Mouse (Mus musculus) layer of hippocampus, adult 9-10 months (tissue): ENCODE measurements around the gene Gm45623.

Source experiments
- DNase-seq: peaks from one replicate; pipeline ENCODE4 v3.0.0; 2022; ENCODE audit warnings: low spot score

Gm45623 gene

DNA sequence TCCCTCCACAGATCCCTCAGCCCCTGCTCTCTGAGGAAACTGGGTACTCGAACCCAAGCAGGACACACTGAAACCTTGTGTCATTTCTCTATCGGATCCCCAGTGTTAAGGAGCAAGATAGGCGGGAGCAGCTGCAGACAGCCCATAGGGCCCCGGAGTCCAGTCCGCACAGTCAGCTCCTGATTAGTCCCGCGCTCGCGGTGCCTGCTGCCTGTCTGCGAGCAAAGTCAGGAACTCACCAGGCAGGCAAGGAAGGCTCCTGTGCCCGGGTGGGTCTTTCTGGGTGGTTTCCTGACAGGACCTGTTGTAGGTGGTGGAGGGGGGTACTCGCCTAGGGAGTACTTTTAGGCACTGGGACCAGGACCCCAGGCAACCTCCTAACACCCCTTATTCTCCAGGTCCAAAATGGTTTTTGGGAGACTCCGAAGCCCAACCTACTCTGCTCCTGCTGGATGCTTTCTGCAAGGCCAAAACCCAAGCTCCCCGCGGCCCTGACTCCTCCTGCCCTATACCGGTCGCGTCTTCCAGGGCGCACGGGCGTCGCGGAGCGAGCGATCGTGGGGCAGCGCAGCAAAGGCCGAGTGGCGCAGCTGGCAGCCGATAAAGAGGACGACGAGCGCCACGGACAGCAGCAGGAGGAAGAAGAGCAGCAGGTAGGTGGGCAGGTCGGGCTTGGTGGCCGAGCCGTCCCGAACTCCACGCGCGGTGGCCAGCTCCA, 994 bp downstream of the Gm45623 start:
- no peak for DNase-seq

DNA sequence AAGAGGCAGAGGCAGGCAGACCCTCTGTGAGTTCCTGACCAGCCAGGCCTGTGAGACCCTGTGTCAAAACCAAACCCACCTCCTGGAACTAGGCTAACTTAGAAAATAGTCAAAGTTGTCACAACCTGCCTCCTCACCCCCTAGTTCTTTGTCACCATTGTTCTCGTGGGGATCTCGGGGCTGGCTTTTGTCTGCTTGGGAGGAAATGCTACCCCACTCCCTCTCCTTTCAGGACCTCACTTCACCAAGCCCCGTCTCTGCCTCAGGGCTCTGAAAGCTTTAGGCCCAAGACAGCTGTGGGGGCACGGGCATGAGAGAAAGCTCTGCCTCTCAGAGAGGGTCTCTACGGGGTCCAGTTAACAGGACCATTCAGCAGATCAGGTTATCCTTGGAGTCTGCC, 1.9 kb downstream of the Gm45623 start:
- DNase-seq: no peak

- DNase-seq: no peak
Observed at GRCm38 (mm10) chr13:56749377-56749776, 4.2 kb downstream of the Gm45623 start.

GRCm38 (mm10) chr13:56747554-56747953, 6.1 kb downstream of the Gm45623 start:
- no peak for DNase-seq

- no peak for DNase-seq
Observed at GRCm38 (mm10) chr13:56746739-56747532, 6.7 kb downstream of the Gm45623 start.

- no peak for DNase-seq
Observed at GRCm38 (mm10) chr13:56742325-56742901, 11.2 kb downstream of the Gm45623 start.

DNA sequence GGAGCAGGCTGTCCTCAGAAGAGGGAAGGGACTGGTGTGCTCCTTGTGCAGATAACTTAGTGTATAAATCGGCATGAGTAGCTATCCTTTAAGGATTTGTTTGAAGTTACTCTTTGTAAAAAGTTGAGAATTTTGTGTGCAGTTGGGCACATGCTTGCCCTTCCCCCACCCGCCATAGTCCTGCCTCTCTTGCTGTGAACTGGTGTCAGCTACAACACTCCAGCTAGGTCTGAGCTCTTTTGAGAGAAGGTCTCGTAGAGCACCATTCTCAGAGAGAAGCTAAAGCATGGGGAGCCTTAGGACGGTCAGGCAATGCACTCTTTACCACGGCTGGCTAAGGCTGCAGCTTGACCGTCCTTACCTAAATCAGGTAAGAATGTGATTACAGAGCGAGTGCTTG, 11.9 kb downstream of the Gm45623 start:
- DNase-seq: no peak

GRCm38 (mm10) chr13:56740496-56740895, 13.1 kb downstream of the Gm45623 start:
- no peak for DNase-seq

- no peak for DNase-seq
Observed at GRCm38 (mm10) chr13:56739556-56739955, 14.1 kb downstream of the Gm45623 start.

GRCm38 (mm10) chr13:56735212-56735875, 18.3 kb downstream of the Gm45623 start:
- DNase-seq: peak; percentile 32

GRCm38 (mm10) chr13:56734617-56735016, 19.0 kb downstream of the Gm45623 start:
- no peak for DNase-seq

DNA sequence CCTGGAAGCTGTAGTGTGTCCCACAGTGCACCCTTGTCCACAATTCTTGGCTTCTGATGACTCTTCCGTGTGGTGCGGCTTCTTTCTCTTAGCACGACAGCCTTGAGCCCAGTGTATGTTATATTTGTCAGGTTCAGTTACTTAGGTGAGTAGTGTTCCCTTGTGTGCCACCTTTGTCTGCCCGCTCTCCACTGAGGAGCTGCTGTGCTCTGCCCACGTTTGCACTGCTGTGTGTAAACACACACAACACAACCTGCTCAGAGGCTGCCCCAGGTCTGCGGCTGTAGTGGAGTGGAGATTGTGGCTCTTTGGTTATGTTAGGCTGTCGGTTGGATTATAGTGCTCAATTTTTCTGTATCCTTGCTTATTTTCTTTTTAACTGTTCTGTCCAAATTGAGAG, 24.6 kb downstream of the Gm45623 start:
- DNase-seq: no peak

DNA sequence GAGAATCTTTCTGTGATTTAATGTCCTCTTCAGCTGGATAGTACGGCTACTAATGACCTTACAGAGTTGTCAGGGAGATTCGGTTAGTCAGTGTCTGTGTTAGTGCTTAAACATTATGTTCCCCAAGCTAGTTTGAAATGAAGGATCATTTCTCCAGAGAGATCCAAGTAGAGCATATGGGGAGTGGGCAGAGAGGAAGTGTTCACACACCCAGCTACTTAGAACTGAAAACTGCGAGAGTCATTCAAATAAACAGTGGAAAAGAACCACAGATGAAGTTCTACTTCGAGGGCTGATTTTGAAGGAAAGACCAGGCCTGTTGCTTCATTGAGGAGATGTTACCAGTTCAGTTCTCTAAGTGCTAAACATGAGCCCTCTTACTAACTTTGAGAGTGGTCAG, 27.1 kb downstream of the Gm45623 start:
- no peak for DNase-seq

GRCm38 (mm10) chr13:56712221-56712620, 41.4 kb downstream of the Gm45623 start:
- DNase-seq: no peak

- DNase-seq: no peak
Observed at GRCm38 (mm10) chr13:56710620-56711019, 43.0 kb downstream of the Gm45623 start.

DNA sequence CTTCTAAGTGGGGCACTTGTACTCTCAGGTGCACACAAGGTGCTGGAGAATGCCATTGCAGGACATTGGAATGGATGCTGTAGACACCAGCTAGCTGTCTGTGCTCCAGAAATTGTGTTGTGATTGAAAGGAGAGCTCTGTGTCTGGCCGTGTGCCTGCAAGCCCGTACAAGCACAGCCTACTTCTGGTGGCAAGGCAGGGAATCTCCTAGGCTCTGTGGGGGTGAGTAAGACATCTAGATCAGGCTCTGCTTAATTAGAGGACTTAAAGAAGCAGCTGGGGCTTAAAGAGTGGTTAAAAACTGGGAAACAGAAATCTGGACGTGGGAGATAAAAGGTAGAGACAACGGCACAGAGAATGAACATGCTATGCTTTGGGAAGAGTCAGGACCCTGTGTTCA, 46.0 kb downstream of the Gm45623 start:
- DNase-seq: no peak

DNA sequence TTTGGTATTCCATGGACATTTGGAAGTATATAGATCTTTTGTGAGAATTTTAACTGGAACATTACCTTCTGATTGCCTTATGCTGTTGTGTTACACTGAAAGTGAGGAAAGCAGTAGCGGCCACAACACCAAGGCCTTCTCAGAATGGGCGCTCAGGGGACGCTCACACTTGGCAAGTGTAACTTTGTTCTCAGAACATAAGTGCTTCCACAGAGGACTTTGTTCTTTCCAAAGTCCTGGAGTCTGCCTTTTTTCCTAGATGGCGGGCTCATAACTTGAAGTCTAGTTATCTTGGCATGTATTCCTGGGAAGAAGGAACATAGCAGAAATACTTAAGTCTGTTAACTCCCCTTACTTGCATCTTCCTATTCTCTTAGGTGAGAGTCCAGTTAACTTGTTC, 46.5 kb downstream of the Gm45623 start:
- no peak for DNase-seq

GRCm38 (mm10) chr13:56704596-56704995, 49.0 kb downstream of the Gm45623 start:
- DNase-seq: no peak

GRCm38 (mm10) chr13:56703871-56704321, 49.7 kb downstream of the Gm45623 start:
- DNase-seq: no peak

DNA sequence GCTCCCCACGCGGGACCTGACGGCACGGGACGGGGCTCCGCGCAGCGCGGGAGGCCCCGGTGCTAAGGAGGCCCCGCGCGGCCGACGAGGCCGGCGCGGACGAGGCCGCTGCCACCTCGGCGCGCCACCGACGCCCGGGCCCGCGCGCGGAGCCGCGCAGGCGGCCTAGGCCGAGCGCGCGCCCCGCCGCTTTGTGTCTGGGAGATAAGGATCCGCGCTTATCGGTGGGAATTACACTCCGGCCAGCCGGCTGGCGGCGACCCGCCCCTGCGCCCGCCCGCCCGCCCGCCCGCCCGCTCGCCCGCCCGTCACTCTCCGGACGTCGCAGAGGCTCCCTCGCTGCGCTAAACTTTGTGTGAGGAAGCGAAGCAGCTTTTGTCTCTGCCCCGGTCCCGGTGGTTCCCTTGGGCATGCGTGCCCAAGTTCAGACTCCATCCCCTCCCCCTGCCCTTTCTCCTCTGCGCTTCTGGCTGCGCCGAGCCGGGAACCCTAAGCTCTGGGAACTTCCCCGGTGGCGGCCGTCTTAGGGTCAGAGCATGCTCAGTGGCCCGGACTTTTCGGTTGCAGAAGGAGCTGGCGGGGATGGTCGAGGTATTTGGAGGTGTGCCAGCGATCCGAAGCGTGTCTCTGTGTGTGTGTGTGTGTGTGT, 50.3 kb downstream of the Gm45623 start:
- no peak for DNase-seq

DNA sequence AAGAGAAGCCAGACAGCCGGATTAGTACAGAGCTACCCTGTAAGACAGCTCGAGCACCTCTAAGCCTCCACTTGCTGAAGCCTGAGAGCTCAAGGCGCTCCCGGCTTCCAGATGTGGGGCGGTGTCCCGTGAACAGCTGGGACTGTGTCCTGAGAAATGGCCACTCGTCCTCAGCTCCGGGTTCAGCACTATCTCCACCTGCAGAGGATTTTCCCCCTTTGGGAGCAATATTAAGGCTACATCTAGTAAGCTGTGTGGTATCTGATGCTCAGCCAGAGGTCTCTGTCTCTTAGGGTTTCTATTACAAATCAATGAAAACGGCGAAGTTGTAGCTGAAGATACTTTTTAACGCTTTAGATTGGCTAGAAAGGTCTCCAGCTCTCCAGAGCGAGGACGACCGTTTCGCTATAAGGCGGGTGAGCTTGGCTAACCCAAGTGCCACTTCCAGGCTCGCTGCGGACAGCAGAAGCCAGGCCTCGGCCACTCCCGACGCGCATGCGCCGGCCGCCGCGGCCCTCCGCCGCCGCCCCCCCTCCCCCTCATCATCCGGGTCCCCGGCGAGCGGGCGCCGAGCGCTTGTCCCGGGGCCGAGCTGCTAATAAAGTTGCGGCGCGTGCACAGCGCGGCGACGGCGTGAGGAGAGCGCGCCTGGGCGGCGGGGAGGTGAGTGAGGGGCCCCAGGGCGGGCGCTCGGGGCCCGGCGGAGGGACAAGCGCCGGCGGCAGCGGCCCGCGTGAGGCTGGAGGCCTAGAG, 51.0 kb downstream of the Gm45623 start, which contains the start of gene Smad5:
Gene Smad5, plus strand, starts transcription at position 542 of the 753 bp plus-strand sequence.
- DNase-seq: no peak
